Mouse (Mus musculus) small intestine, adult 2 months (tissue): ENCODE data around the gene Pou3f1. TPM values are rescaled to one million over a fixed set of nuclear protein-coding genes. Genes with fewer than 3 reads are reported as not detected.

Experiments
- H3K27ac ChIP-seq: fragments of 200-500 bp; 2 replicates; pipeline ENCODE4 v1.5.1; 2012; ENCODE audit warnings: low read depth, low read length, control low read depth, inconsistent platforms; ENCODE audit not compliant: insufficient read depth
- H3K27me3 ChIP-seq: fragments of 200-500 bp; 2 replicates; pipeline ENCODE4 v1.6.1; 2012; ENCODE audit warnings: mild to moderate bottlenecking, moderate library complexity, low read length, inconsistent platforms; ENCODE audit not compliant: control insufficient read depth, insufficient read depth
- H3K36me3 ChIP-seq: fragments of 200-500 bp; 2 replicates; pipeline ENCODE4 v1.6.1; 2012; ENCODE audit warnings: mild to moderate bottlenecking, low read length, control low read depth, inconsistent platforms; ENCODE audit not compliant: control insufficient read depth, insufficient read depth
- H3K4me1 ChIP-seq: fragments of 200-500 bp; 2 replicates; pipeline ENCODE4 v1.6.1; 2012; ENCODE audit warnings: low read length, inconsistent platforms, mixed read lengths; ENCODE audit not compliant: control insufficient read depth, insufficient read depth, insufficient read length
- H3K4me3 ChIP-seq: fragments of 200-500 bp; 2 replicates; pipeline ENCODE4 v1.5.1; 2012; ENCODE audit warnings: low read depth, mild to moderate bottlenecking, control low read depth, inconsistent platforms, low read length, moderate library complexity
- CTCF ChIP-seq: fragments of 200-500 bp; IDR thresholded peaks from 2 replicates; pipeline ENCODE4 v1.5.1; 2012; ENCODE audit warnings: low read depth, mild to moderate bottlenecking, control low read depth, inconsistent platforms, low read length, moderate library complexity, mixed read lengths; ENCODE audit not compliant: insufficient replicate concordance, insufficient read length; ENCODE audit errors: extremely low read depth
- POLR2A ChIP-seq: fragments of 200-500 bp; IDR thresholded peaks from 2 replicates; pipeline ENCODE4 v1.6.1; 2012; ENCODE audit warnings: low read depth, mild to moderate bottlenecking, control low read depth, inconsistent platforms, low read length, moderate library complexity
- WGBS: fragments of 180-500 bp; shearing (Covaris S2); methylation state at CpG from one replicate; pipeline ENCODE4 v1.1.7; 2018; 5-methylcytosine and 5-hydroxymethylcytosine counted together
- polyA plus RNA-seq: library from polyadenylated mRNA; depleted of rRNA; stranded (reverse); fragments of >200 nt; gene quantifications from 2 replicates; pipeline ENCODE4 v1.2.3, GENCODE M21; 2012

Gene Pou3f1
- polyA plus RNA-seq, 1 experiment = 0.09 TPM

GRCm38 (mm10) chr4:124663034-124663433 lies 6.4 kb downstream of the Pou3f1 start:
- H3K27ac ChIP-seq = no peak overlapping the region
- WGBS = 33% methylated on average over 3 of the region's 3 CpGs
- H3K4me1 ChIP-seq = peaks cover 8% of the 10 kb centered on the region
- TF ChIP-seq CTCF (no peak), POLR2A (no peak)
- H3K27me3 ChIP-seq = peaks cover 40% of the 10 kb centered on the region
- H3K36me3 ChIP-seq = no peaks in the 10 kb centered on the region
- no peak overlapping the region for H3K4me3 ChIP-seq

- TF ChIP-seq POLR2A = no peak
- WGBS = 73% methylated on average over 9 of the region's 9 CpGs
- Histone ChIP-seq H3K27ac (no peak overlapping the region), H3K27me3 (peaks cover 28% of the 10 kb centered on the region), H3K36me3 (no peaks in the 10 kb centered on the region), H3K4me3 (no peak overlapping the region), H3K4me1 (no peaks in the 10 kb centered on the region; the same call in 1 of the 2 replicates)
Measured at GRCm38 (mm10) chr4:124664185-124664584, 7.6 kb downstream of the Pou3f1 start.

GRCm38 (mm10) chr4:124664604-124665003 lies 8.0 kb downstream of the Pou3f1 start:
- TF ChIP-seq CTCF = no peak
- TF ChIP-seq POLR2A = no peak
- Histone ChIP-seq H3K36me3 (no peaks in the 10 kb centered on the region), H3K27ac (no peak overlapping the region), H3K4me3 (no peak overlapping the region), H3K27me3 (peaks cover 24% of the 10 kb centered on the region), H3K4me1 (no peaks in the 10 kb centered on the region)
- 67% methylated on average over 15 of the region's 15 CpGs for WGBS

GRCm38 (mm10) chr4:124667476-124668033 lies 10.9 kb downstream of the Pou3f1 start:
- H3K27me3 ChIP-seq = peaks cover 11% of the 10 kb centered on the region
- H3K4me3 ChIP-seq = no peak overlapping the region
- no peaks in the 10 kb centered on the region for H3K4me1 ChIP-seq
- no peaks in the 10 kb centered on the region for H3K36me3 ChIP-seq
- H3K27ac ChIP-seq = no peak overlapping the region
- TF ChIP-seq POLR2A (no peak), CTCF (no peak)
- 41% methylated on average over 14 of the region's 14 CpGs for WGBS

GRCm38 (mm10) chr4:124668078-124668477 lies 11.5 kb downstream of the Pou3f1 start:
- Histone ChIP-seq H3K4me1 (no peaks in the 10 kb centered on the region), H3K27ac (no peak overlapping the region), H3K27me3 (peaks cover 9% of the 10 kb centered on the region), H3K36me3 (no peaks in the 10 kb centered on the region), H3K4me3 (no peak overlapping the region)
- 25% methylated on average over 8 of the region's 8 CpGs for WGBS
- TF ChIP-seq POLR2A (no peak), CTCF (no peak)

DNA sequence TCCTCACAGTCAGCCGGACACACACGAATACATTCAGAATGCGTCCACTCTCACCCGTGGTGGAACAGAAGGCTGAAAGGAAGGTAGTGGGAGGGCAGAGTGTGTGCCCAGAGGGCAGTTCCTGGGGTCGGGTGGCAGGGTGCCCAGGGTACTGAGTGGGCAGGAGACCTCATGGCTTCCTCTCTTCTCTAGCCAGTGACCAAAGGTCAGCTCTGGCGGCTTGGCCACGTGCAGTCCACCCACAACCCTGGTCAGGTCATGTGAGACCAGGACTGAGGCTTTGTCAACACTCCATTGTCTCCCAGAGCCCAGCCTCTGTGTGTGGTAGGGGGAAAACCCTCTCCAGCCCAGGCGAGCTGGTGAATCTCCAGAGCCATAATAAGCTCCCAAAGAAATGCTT lies 13.6 kb downstream of the Pou3f1 start:
- peaks cover 9% of the 10 kb centered on the region for H3K27me3 ChIP-seq
- no peak overlapping the region for H3K27ac ChIP-seq
- no peak overlapping the region for H3K4me3 ChIP-seq
- no peaks in the 10 kb centered on the region for H3K4me1 ChIP-seq
- no peaks in the 10 kb centered on the region for H3K36me3 ChIP-seq
- TF ChIP-seq CTCF (no peak), POLR2A (no peak)
- 50% methylated on average over 8 of the region's 8 CpGs for WGBS

- H3K27ac ChIP-seq = no peak overlapping the region
- no peak overlapping the region for H3K4me3 ChIP-seq
- no peaks in the 10 kb centered on the region for H3K36me3 ChIP-seq
- H3K4me1 ChIP-seq = no peaks in the 10 kb centered on the region
- TF ChIP-seq CTCF (no peak), POLR2A (no peak)
- 24% methylated on average over 7 of the region's 7 CpGs for WGBS
- H3K27me3 ChIP-seq = peaks cover 9% of the 10 kb centered on the region
Measured at GRCm38 (mm10) chr4:124671583-124671982, 15.0 kb downstream of the Pou3f1 start.
